Mouse (Mus musculus): ENCODE measurements around the gene Tdrkh.

- no peak for TF ChIP-seq SMC3 (IDR thresholded peaks at IDR 0.05; ENCODE audit: low read depth, low read length)
- TF ChIP-seq KAT2A (IDR thresholded peaks at IDR 0.05; ENCODE audit: insufficient replicate concordance, low read length) = no peak
- TF ChIP-seq POLR2A (IDR thresholded peaks at IDR 0.05; ENCODE audit: low read depth, low read length) = no peak
- TF ChIP-seq ELF1 (IDR thresholded peaks at IDR 0.05; ENCODE audit: low read depth, low read length) = no peak
- no peak for TF ChIP-seq POLR2AphosphoS2 (IDR thresholded peaks at IDR 0.05; ENCODE audit: low read depth, low read length)
- TF ChIP-seq SIN3A (IDR thresholded peaks at IDR 0.05; ENCODE audit: low read length) = no peak
- no peak for TF ChIP-seq CTCF (conservative IDR thresholded peaks at IDR 0.05 in 1 of 2, IDR thresholded peaks at IDR 0.05 in 1 of 2; ENCODE audit: low read depth in 2 of 2, low read length in 2 of 2)
- TF ChIP-seq ZNF384 (IDR thresholded peaks at IDR 0.05; ENCODE audit: low read depth, low read length) = no peak
- no peak for TF ChIP-seq MXI1 (IDR thresholded peaks at IDR 0.05; ENCODE audit: low read depth, low read length)
- TF ChIP-seq NELFE (IDR thresholded peaks at IDR 0.05; ENCODE audit: low read depth, low read length) = no peak
- no peak for TF ChIP-seq ZC3H11A (IDR thresholded peaks at IDR 0.05; ENCODE audit: low read depth, low read length)
- TF ChIP-seq RCOR1 (conservative IDR thresholded peaks at IDR 0.05; ENCODE audit: low read depth, low read length) = no peak
Measured at GRCm38 (mm10) chr3:94443597-94443964, 30.5 kb downstream of the Tdrkh start, which contains the start of gene Oaz3.
